Mouse (Mus musculus): ENCODE data around the gene Thbd. TPM values are rescaled to one million over a fixed set of nuclear protein-coding genes. Genes with fewer than 3 reads are reported as not detected.

The Thbd gene
- polyA plus RNA-seq, 1 experiment from 2014 or later = 4.8 TPM

DNA sequence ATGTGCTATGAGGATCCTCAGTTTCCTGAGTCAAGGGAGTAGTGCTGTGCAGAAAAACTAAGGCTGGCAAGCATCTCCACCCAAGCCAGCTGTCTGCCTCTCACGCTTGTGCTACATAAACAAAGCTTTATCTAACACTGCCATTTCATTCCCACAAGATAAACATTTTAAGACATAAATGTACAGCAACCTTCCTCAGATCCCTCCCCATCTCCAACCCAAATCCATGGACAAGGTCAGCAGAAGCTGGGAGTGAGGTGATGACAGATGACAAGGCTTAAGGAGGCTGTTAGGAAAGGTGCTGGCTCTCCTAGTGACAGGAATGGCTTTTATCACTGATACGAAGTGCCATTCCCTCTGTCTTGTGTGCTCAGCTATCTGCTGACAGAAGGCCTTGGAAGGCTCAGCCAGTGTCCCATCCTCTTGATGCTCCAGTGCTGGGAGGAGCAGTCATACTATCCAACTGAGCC lies 34.4 kb downstream of the Thbd start:
- Histone ChIP-seq H3K27me3 (no peaks in the 10 kb centered on the region), H3K36me3 (replicated peaks) (no peaks in the 10 kb centered on the region), H3K4me1 (no peaks in the 10 kb centered on the region), H3K4me2 (no peak overlapping the region), H3K9me3 (no peaks in the 10 kb centered on the region), H3K27ac (no peak overlapping the region), H3K4me3 (replicated peaks) (no peak overlapping the region), H3K9ac (no peak overlapping the region)
- WGBS = 80% methylated on average over 2 of the region's 2 CpGs
- ATAC-seq (ENCODE audit: low FRiP score) = no peak

DNA sequence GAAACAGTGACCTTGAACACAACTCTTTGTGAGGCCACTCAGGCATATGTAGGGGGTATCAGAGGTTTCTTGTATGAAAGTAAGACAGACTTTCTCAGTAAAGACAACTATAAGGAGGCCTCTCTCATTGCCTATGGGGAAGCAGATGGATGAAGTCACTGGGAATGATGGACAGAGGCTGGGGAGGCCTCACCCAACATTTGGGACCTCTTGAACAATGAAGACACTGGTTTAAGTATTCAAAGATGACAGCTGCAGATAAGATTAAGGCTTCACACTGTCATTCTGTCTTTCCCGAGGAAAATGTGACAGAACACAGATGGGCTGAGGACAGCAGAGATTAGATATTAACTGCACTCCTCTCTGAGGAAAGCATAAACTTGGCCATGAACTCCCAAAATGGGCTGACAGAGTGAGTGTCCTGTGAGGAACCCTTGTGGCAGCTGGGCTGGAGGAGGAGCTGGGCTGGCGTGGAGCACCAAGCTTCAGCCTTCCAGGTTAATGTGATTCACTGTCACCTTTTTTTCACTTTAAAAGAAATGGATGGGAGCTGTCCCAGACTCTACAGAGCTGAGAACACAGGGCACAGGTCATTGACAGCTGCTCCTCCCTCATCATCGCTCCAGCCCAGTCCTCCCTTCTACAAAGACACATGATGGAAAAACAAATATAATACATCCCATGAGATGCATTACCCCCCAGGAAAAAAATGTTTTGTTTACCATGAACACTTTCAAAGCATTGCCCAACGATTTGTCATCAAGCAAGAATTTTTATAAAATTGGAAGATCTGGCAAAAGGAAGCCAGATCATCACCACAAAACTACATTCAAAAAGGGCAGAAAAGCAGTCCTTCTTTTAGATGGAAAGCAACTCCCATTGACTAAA lies 36.0 kb downstream of the Thbd start:
- Histone ChIP-seq H3K27me3 (no peaks in the 10 kb centered on the region), H3K4me3 (replicated peaks) (no peak overlapping the region), H3K9me3 (no peaks in the 10 kb centered on the region), H3K4me2 (no peak overlapping the region), H3K4me1 (no peaks in the 10 kb centered on the region), H3K27ac (no peak overlapping the region), H3K9ac (no peak overlapping the region), H3K36me3 (replicated peaks) (no peaks in the 10 kb centered on the region)
- ATAC-seq (ENCODE audit: low FRiP score) = no peak
- 82% methylated on average over 4 of the region's 4 CpGs for WGBS

DNA sequence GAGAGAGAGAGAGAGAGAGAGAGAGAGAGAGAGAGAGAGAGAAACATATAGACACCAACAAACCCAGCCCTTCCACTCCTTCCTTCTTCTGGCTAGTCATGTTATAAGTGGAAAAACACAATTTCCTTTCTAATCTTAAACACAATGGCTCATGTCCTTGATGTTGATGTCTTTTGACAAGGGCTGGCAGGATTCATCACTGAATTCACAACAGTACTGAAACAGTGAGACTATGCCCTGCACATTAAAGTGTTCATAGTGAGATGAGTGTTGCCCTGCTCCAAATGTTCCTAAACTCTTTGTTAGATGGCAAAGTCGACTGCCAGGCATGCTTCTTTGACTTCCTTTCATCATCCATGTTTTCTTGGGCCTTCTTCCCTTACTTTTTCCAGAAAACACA lies 42.8 kb downstream of the Thbd start:
- Histone ChIP-seq H3K9ac (no peak overlapping the region), H3K4me1 (no peaks in the 10 kb centered on the region), H3K4me2 (no peak overlapping the region), H3K36me3 (replicated peaks) (no peaks in the 10 kb centered on the region), H3K27me3 (no peaks in the 10 kb centered on the region), H3K9me3 (no peaks in the 10 kb centered on the region), H3K27ac (no peak overlapping the region), H3K4me3 (replicated peaks) (no peak overlapping the region)
- no peak for ATAC-seq (ENCODE audit: low FRiP score)
- 44% methylated on average over 1 of the region's 1 CpGs for WGBS

DNA sequence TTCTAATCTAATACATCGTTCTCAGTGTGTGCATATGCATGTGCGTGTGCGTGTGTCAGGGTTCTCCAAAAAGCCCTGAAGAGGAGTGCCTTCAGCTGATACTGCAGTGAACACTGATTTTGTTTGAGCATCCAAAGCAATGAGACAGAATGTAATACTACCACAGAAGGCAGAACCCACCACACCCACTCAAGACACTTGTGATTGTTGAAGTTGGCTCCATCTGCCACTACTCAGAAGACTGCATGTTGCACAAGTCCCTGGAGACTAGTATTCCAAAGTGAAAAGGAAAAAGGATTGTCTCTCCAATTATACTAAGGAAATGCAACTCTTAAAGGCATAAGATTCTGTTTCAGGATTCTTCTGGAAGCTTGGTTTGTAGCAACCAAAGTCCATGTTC lies 43.5 kb downstream of the Thbd start:
- 96% methylated on average over 3 of the region's 3 CpGs for WGBS
- H3K36me3 ChIP-seq (replicated peaks) = no peaks in the 10 kb centered on the region
- no peak overlapping the region for H3K9ac ChIP-seq
- H3K4me3 ChIP-seq (replicated peaks) = no peak overlapping the region
- no peak overlapping the region for H3K4me2 ChIP-seq
- no peak overlapping the region for H3K27ac ChIP-seq
- no peak for ATAC-seq (ENCODE audit: low FRiP score)
- no peaks in the 10 kb centered on the region for H3K27me3 ChIP-seq
- H3K9me3 ChIP-seq = no peaks in the 10 kb centered on the region
- no peaks in the 10 kb centered on the region for H3K4me1 ChIP-seq

DNA sequence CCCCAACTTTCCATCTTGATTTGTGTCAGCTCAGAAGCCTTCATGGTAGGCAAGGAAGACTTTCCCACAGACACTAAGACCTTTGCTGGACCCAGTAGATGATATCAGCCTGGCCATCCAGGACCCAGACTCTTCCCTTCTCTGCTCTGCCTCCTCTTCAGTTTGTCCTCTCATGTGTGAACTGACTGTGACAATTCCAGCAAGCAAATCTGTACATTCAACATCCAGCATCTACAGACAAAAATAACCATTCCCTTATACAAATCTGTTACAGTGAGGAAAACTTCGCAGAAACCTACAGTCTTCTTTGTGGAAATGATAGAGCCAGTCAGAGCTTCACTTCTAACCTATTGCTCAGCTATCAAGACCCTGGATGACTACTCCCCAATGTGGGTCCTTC lies 50.8 kb downstream of the Thbd start:
- no peak overlapping the region for H3K27ac ChIP-seq
- 87% methylated on average over 1 of the region's 1 CpGs for WGBS
- H3K4me3 ChIP-seq (replicated peaks) = no peak overlapping the region
- ATAC-seq (ENCODE audit: low FRiP score) = no peak
- no peaks in the 10 kb centered on the region for H3K4me1 ChIP-seq
- no peak overlapping the region for H3K4me2 ChIP-seq
- no peaks in the 10 kb centered on the region for H3K9me3 ChIP-seq
- no peak overlapping the region for H3K9ac ChIP-seq
- H3K36me3 ChIP-seq (replicated peaks) = no peaks in the 10 kb centered on the region
- no peaks in the 10 kb centered on the region for H3K27me3 ChIP-seq

Other genes starting within 250 kb of the Thbd start
- gene Sstr4, start 12.8 kb downstream of the Thbd start, polyA plus RNA-seq (2016; fragmentation: Nextera tagmentation; extraction: Ambion mirVana) = 0.70 and 1.00 TPM in 2 replicates
- gene Cd93, start 35.4 kb upstream of the Thbd start, polyA plus RNA-seq (2016; fragmentation: Nextera tagmentation; extraction: Ambion mirVana) = 5.7 and 6.4 TPM in 2 replicates